Mouse (Mus musculus) CD4-positive, CD25-positive, alpha-beta regulatory T cell, adult 9 weeks (primary cell): ENCODE measurements around the gene Paqr9. TPM values are rescaled to one million over a fixed set of nuclear protein-coding genes. Genes with fewer than 3 reads are reported as not detected.

Source experiments
- polyA plus RNA-seq: library from polyadenylated mRNA; unstranded; fragments of 100-300 nt; shearing (Covaris generic); gene quantifications from one replicate; pipeline ENCODE4 v1.2.1, GENCODE M21; 2017

Paqr9 gene
- polyA plus RNA-seq = not detected

GRCm38 (mm10) chr9:95559059-95559935 is at the start of gene Paqr9:
TSS of gene Paqr9 (plus strand) at chr9:95559657.

GRCm38 (mm10) chr9:95511472-95512330 is 47.8 kb upstream of the Paqr9 start, which contains the start of gene U2surp:
TSS of gene U2surp (minus strand) at chr9:95511996.

Other genes starting within 250 kb of the Paqr9 start
- gene Chst2, start 152.9 kb upstream of the Paqr9 start, polyA plus RNA-seq = 0.72 TPM
- gene U2surp, start 47.7 kb upstream of the Paqr9 start, polyA plus RNA-seq = 195 TPM
- gene Pcolce2, start 77.9 kb downstream of the Paqr9 start, polyA plus RNA-seq = 0.06 TPM
- not detected for gene Trpc1, start 190.7 kb downstream of the Paqr9 start, polyA plus RNA-seq